Mouse (Mus musculus): ENCODE results near the gene Ffar3.

Gene Ffar3

DNA sequence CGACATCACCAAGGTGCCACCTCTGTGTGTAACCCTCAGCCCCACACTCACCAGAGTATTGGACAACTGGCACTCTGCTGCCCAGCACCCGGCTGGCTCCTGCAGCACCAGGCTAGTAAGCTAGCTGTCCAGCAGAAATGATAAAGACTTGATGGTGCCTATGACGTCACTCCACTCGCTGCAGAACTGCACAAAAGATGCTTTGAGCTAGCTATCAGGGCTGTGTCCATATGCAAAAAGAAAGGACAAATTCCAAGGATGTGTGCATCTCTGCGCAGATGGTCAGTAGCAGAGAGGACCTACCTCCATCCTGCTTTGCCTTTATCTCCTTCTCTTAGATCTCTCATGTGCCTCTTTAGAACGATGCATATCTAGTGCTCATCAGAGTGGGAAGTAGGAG lies at the start of gene Ffar3:
Gene Ffar3, minus strand, starts transcription at position 101 of the 400 bp plus-strand sequence.
- no peak for DNase-seq (ENCODE audit: low spot score in 2 of 2)

GRCm38 (mm10) chr7:30904042-30904441 lies 48.1 kb upstream of the Ffar3 start:
- DNase-seq (ENCODE audit: low spot score in 2 of 2) = no peak

DNA sequence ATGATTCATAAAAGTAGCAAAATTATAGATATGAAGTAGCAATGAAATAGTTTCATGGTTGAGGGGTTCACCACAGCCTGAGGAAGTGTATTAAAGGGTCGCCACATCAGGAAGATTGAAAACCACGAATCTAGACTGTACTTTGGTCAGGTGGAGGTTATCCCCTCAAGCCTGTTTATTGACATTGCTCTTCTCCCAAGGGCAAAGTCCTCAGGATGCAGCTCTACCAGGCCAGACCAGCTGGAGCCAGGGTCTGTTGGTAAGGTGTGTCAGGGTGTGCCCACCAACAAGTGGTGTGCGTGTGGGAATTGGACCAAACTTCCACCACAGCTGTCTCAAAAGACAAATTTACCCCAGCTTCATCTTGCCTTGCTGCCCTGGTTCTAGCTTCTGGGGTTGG lies 39.2 kb upstream of the Ffar3 start:
- no peak for DNase-seq (ENCODE audit: low spot score in 2 of 2)

GRCm38 (mm10) chr7:30892515-30892914 lies 36.5 kb upstream of the Ffar3 start:
- no peak for DNase-seq (ENCODE audit: low spot score in 2 of 2)

- DNase-seq (ENCODE audit: low spot score in 2 of 2) = no peak
Measured at GRCm38 (mm10) chr7:30891746-30892145, 35.8 kb upstream of the Ffar3 start.

DNA sequence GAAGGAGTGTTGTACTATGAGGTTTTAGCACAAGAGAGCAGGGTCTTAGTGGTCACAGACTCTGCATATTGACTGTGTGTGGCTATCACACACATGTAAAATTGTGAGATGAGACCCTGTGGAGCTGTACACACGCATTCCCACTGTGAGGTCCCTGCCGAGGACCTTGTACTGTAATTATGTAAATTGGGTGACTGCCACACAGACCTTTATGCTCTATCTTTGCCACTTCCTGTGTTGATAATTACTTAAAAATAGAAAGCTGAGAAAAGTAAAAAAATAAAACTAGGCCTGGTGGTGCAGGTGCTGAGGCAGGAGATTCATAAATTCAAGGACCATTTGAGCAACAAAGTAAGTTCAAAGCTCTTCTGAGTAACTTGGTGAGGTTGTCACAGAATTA lies 34.7 kb upstream of the Ffar3 start:
- DNase-seq (ENCODE audit: low spot score in 2 of 2) = no peak

GRCm38 (mm10) chr7:30888786-30889185 lies 32.8 kb upstream of the Ffar3 start:
- DNase-seq (ENCODE audit: low spot score in 2 of 2) = no peak

DNA sequence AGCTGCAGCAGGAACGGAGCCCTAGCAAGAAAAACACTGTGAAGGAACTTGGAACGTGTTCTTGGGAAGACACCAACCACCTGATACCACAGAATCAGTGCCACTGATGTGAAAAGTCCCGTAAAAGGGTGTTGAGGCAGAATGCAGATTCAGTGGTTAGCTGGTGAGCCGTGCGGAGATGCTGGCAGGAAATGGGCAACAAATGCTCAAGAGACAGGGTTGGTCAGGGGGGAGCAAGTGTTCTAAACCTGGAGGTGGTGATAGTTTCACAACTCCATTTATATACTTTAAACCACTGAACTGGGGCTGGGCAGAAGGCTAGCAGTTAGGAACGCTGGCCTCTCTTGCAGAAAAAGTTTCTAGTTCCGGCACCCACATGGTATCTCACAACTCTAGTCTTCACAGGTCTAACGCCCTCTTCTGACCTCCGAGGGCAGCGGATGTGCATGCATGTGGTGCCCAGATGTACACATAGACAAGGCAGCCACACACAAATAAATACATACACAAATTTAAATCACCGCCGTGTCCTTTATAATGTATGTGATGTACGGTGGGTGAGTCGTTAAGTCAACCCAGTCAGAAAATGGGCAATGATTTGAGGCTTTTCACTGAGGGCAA lies 31.7 kb upstream of the Ffar3 start:
- no peak for DNase-seq (ENCODE audit: low spot score in 2 of 2)

DNA sequence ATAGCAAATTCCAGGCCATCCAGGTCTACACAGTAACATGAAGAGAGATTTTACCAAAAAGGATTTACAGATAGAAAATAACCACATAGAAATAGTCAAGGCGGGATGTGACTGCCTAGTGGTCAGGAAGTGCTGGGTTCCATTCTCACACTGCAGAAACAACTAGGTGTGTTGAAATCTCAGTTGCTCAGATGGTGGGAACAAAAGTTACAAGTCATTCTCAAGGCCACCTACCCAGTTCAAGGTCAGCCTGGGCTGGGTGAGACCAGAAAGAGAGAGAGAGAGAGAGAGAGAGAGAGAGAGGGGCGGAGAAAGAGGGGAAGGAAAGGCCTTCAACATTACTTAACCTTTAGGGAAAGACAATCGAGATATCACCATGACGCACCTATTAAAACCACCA lies 30.9 kb upstream of the Ffar3 start:
- DNase-seq (ENCODE audit: low spot score in 2 of 2) = no peak

GRCm38 (mm10) chr7:30884047-30884446 lies 28.1 kb upstream of the Ffar3 start:
- DNase-seq (ENCODE audit: low spot score in 2 of 2) = no peak

DNA sequence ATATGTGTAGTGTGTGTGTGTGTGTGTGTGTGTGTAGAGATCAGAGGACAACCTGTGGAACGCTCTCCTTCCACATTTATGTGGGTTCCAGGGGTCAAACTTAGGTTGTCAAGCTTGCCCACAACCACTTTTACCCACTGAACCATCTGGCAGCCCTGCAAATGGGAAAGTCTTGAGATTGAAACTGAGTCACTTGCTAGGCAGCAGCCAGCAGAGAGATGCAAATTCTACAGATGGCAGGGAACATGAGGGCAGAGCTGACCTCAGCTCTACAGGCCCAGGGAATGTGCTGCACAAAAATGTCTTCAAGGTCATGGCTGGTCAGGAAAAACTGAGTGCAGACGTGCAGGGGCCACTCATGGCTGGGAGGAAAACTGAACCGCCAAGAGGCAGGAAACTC lies 25.4 kb upstream of the Ffar3 start:
- DNase-seq (ENCODE audit: low spot score in 2 of 2) = no peak

- no peak for DNase-seq (ENCODE audit: low spot score in 2 of 2)
Measured at GRCm38 (mm10) chr7:30880176-30880575, 24.2 kb upstream of the Ffar3 start, which contains the start of gene Cd22. Cd22 (minus strand) TSS chr7:30880342.

GRCm38 (mm10) chr7:30878950-30879349 lies 23.0 kb upstream of the Ffar3 start:
- DNase-seq (ENCODE audit: low spot score in 2 of 2) = no peak

GRCm38 (mm10) chr7:30873083-30873482 lies 17.1 kb upstream of the Ffar3 start:
- peak; percentile 9 to 66 for DNase-seq (ENCODE audit: low spot score in 2 of 2)

GRCm38 (mm10) chr7:30863386-30863785 lies 7.4 kb upstream of the Ffar3 start:
- DNase-seq (ENCODE audit: low spot score in 2 of 2) = no peak

DNA sequence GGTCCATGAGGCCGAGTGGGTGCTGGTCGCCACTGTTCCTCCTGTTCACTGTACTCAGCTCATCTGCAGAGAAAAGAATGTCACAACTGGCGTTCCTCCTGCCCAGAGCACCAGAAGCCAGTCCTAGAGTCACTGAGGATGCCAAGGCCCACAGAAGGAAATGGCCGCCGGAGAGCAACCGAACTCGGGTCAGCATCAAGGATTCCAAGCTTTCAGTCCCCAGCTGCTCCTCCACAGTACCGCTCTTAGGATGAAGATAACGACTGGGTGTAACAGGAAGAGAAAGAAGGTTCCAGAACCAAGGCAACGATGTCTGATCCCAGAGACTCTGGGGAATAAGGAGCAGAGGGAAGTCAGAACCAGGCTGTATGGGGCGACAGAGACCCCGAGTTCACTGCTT lies 5.5 kb upstream of the Ffar3 start, which contains the start of gene Ffar1:
Gene Ffar1, minus strand, starts transcription at position 101 of the 400 bp plus-strand sequence.
- DNase-seq (ENCODE audit: low spot score in 2 of 2) = no peak

DNA sequence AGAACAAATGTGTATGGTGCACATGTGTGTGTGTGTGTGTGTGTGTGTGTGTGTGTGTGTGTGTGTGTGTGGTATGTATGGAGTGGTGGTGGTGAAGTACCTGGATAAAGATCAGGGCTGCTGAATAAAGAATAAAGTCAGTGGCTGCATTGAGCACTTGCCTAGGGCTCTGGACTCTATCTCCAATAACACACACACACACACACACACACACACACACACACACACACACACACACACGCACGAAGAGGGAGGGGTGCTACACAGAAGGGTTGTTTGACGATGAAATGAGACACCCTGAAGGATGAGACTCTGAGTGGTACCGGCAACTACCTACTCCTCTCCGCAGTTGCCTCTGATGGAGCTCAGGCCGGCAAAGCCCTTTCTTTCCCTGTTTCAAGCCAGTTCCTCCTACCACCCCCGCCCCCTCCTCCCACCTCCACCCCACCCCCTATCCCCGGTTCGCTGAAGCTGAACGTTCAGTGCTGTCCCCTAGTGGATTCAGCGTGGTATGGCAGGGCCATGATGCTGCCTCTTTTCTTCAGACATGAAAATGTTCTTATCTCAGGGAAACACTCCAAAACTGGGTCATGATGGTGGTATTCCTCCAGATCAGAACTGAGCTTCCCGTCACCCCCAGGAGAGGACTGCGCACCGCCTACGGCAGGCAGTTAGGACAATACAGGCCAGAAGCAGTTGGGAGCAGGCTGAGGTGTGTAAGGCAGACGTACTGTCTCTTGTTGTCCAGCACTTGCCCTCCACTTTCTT lies 3.8 kb upstream of the Ffar3 start:
- DNase-seq (ENCODE audit: low spot score in 2 of 2) = peak; percentile 35 to 47

GRCm38 (mm10) chr7:30859290-30859634 lies 3.3 kb upstream of the Ffar3 start:
- DNase-seq (ENCODE audit: low spot score in 2 of 2) = peak; percentile 57 to 74

GRCm38 (mm10) chr7:30857746-30858145 lies 1.8 kb upstream of the Ffar3 start:
- no peak for DNase-seq (ENCODE audit: low spot score in 2 of 2)

GRCm38 (mm10) chr7:30851421-30851820 lies 4.6 kb downstream of the Ffar3 start:
- no peak for DNase-seq (ENCODE audit: low spot score in 2 of 2)

DNA sequence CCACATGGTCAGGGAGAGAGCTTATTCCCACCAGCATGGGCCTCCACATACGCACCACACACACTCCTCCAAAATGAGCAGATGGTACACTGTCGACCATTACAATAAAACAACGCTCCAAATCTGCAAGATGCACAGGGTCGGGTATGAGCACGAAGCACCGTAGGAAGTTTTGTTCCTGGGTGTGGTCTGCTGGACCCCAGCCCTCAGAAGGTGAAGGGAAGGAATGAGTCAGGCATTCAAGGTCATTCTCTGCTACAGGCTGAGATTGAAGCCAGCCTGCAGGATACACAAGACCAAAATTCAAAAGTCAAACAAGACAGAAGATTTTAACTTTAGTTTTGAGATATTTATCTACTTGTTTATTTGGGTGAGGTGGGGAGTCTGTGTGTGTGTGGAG lies 8.0 kb downstream of the Ffar3 start:
- no peak for DNase-seq (ENCODE audit: low spot score in 2 of 2)

DNA sequence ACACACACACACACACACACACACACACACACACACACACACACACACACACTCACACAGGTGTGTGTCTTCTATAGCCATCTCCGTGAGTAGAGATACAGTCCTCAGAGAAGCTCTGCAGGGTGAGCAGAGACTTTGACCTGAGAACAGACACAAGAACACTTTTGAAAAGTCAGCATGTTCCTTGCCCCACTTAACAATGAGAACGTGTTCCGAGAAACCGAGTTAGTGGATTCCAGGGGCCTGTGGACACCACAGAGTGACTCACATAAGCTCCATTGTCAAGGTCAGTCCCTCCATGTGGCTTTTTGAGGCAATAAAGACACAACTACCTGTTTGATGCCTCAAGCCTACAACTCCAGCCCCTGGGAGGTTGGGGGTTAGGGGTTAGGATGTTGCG lies 8.6 kb downstream of the Ffar3 start:
- DNase-seq (ENCODE audit: low spot score in 2 of 2) = no peak

DNA sequence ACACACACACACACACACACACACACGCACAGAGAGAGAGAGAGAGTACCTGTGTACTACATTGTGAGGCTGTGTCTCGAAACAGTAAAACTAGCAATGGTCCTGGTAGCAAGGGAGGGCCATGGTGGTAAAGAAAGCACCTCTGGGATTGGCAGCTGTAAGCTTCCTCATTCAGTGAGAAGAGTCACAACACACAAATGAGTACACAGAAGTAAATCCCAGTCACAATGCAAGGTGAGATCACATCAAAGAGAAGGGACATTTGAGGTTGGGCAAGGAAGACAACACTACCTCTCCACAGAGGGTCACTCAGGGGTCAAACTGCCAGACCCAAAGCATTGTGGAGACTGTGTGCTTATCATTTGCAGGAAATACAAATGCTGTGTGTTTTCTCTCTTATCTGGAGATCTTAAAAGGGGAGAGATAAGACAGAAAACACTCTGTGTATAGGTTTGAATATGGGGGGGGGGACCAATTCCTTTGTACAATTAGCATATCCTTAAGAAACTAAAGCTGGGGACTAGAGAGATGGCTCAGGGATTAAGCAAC lies 9.4 kb downstream of the Ffar3 start:
- DNase-seq (ENCODE audit: low spot score in 2 of 2) = no peak

Data from thymus, postnatal 10 days (tissue).